8 mouse cellular contexts compared by ENCODE assay signal in genomic region chr10:79777103-79777531, GRCm38 (mm10). TPM values are rescaled to one million over a fixed set of nuclear protein-coding genes. Genes with fewer than 3 reads are reported as not detected.
DNase-seq lines count a peak whose midpoint lies in the region; ATAC-seq lines count a peak whose summit lies in the region.

Fstl3 (plus strand) TSS chr10:79777272.

- H3K27ac ChIP-seq in hindbrain, embryonic 13.5 days: no peak within 1 kb of the TSS
- peak within 1 kb of the TSS; percentile 81 for H3K27ac ChIP-seq in lung, embryonic 15.5 days

- peaks cover 63% of the 10 kb centered on the region for H3K27me3 ChIP-seq in hindbrain, embryonic 13.5 days
- H3K27me3 ChIP-seq in lung, embryonic 15.5 days: peaks cover 21% of the 10 kb centered on the region; the same call in 1 of the 2 replicates

- peak within 1 kb of the TSS; percentile 46 for H3K4me2 ChIP-seq in hindbrain, embryonic 13.5 days
- peak within 1 kb of the TSS; percentile 88 for H3K4me2 ChIP-seq in lung, embryonic 15.5 days

- ATAC-seq in hindbrain, embryonic 13.5 days (ENCODE audit: low FRiP score): no peak
- no peak for ATAC-seq in lung, embryonic 15.5 days (ENCODE audit: borderline replicate concordance, extremely low read depth, low FRiP score, low TSS enrichment)

- H3K9ac ChIP-seq in hindbrain, embryonic 13.5 days: peak within 1 kb of the TSS; percentile 60
- peak within 1 kb of the TSS; percentile 58 for H3K9ac ChIP-seq in lung, embryonic 15.5 days

- H3K9me3 ChIP-seq in hindbrain, embryonic 13.5 days: no peaks in the 10 kb centered on the region
- H3K9me3 ChIP-seq in lung, embryonic 15.5 days: no peaks in the 10 kb centered on the region

- peaks cover 37% of the 10 kb centered on the region for H3K4me1 ChIP-seq in hindbrain, embryonic 13.5 days (replicated peaks)
- H3K4me1 ChIP-seq in lung, embryonic 15.5 days: peaks cover 44% of the 10 kb centered on the region

- WGBS in hindbrain, embryonic 13.5 days: 2% methylated on average over 37 of the region's 39 CpGs
- WGBS in lung, embryonic 15.5 days: under 1% methylated on average over 39 of the region's 39 CpGs

- H3K4me3 ChIP-seq in hindbrain, embryonic 13.5 days: peak within 1 kb of the TSS; percentile 26
- H3K4me3 ChIP-seq in lung, embryonic 15.5 days: peak within 1 kb of the TSS; percentile 54

- peak; percentile 46 for DNase-seq in kidney, adult 18-20 months
- no peak for DNase-seq in kidney, postnatal 25 days
- DNase-seq in embryo, embryonic 11 days: peak; percentile 45
- no peak for DNase-seq in layer of hippocampus, adult 9-11 months
- DNase-seq in cerebellum, postnatal 36 days: no peak
- no peak for DNase-seq in gastrocnemius, postnatal 10 days

- H3K36me3 ChIP-seq in hindbrain, embryonic 13.5 days: no peaks in the 10 kb centered on the region
- H3K36me3 ChIP-seq in lung, embryonic 15.5 days: no peaks in the 10 kb centered on the region

RNA-seq across cellular contexts. Expression of gene Fstl3, which starts in this region (rescaled TPM):
- 1.3 and 1.4 TPM in 2 replicates for polyA plus RNA-seq in hindbrain, embryonic 13.5 days (2015; fragmentation: Nextera tagmentation; extraction: Ambion mirVana)
- polyA plus RNA-seq in lung, embryonic 15.5 days (2015; fragmentation: Nextera tagmentation; extraction: Ambion mirVana): 19.2 and 20.5 TPM in 2 replicates
- 1 to 10 TPM; 1.1 to 1.6 TPM for total RNA-seq in gastrocnemius, postnatal 10 days (2021)

Comparison
In these comparisons a context has a peak if more than half of its experiments do, and no peak if none do; other contexts are left out.
1. DNase-seq: peak in kidney, adult 18-20 months (single experiment) and embryo, embryonic 11 days (single experiment); none in kidney, postnatal 25 days (0 of 2), layer of hippocampus, adult 9-11 months (single experiment), cerebellum, postnatal 36 days (0 of 2) and gastrocnemius, postnatal 10 days (single experiment).